Mouse (Mus musculus): ENCODE measurements at regions not wholly inside any gene's neighbourhood (a gene's known extent, or its start where the extent isn't known, plus 50 kb on each side); places are given as distances from the start of the nearest gene placed in this dataset.
"Not testable (repeated sequence)": the region's sequence is repeated elsewhere in the genome, so short reads cannot be mapped to it uniquely, and the experiment has no call there.

DNA sequence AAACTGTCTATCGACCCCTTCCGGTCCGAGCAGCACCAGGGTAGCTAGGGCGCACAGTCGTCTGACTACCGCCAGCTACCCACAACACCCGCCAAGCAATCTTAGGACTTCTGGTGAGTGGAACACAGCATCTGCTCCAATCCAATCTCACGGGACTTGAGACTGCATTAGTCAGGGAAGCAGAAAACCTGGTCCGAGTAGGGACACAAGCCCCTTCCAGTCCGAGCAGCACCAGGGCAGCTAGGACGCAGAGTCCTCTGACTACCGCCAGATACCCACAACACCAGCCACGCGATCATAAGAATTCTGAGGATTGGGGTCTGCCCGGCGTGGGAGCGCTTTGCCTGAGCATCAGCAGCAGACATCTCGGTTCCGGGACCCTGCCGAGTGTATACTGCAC is 79.6 kb downstream of the Gm10715 start:
- not testable (repeated sequence) for DNase-seq

DNA sequence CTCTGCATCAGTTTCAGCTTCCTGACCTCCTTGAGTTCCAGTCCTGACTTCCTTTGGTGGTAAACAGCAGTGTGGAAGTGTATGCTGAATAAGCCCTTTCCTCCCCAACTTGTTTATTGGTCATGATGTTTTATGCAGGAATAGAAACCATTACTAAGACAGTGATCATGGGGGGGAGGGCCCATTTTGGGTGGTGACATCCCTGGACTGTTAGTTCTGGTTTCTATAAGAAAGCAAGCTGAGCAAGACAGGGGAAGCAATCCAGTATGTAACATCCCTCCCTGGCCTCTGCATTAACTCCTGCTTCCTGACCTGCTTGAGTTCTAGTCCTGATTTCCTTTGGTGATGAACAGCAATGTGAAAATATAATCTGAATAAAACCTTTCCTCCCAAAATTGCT is 124.5 kb downstream of the Gm10715 start:
- no peak for DNase-seq

DNA sequence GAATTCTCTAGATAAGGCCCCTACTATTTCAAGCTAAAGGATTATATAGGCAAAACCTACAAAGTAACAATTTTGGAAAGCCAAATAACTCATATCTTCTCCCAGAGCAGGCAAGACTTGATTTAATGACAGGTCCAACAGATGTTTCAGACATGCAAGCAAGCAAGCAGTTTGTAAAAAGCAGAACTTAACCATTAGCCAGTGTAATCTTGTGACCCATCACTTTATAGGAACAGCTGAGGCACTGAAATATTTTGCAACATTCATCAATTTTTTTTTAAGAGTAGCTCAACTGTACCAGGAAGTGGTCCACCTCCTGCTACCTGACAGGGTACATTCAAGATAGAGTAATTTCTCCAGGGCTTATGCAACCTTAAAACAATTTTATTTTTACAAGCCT is 147.7 kb downstream of the Gm10715 start:
- no peak for DNase-seq

DNA sequence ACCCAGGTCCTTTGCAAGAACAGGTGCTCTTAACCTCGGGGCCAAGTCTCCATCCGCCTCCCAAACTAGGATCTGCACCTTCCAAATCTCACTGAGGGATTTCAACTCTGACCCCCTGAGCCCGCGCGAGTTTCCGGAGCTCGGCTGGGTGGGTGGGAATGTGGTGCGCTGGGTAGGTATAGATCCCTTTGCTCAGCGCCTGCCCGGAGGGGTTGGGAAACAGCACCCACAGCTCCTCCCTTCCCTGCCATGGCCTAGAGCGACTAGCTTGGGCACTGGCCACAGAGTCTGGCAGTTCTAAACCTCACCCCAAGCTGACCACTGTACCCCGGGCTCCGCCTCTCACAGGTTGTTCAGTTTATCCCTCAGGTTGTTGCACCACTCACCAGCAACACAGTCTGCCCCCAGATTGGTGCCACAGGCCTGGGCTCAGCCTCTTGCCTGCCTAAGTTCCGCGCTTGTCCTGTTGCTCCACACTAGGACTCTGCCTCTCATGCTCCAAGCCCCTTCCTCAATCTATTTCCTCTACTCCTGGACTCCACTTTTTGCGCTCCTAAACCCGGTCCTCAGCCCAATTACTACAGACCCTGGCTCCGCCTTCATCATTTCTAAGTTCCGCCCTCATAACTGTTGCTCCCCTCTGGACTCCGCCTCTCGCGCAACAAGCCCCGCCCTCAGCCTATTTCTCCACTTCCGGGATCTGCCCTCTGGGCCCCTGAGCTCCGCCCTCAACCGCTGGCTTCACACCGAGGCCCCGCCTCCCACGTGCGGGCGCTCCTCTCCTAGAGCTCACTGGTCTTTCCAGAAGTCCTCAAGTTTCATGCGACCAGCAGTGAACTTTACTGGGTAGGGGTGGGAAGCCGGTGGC is 135.6 kb upstream of the Alkbh8 start:
- DNase-seq = peak; percentile 73

DNA sequence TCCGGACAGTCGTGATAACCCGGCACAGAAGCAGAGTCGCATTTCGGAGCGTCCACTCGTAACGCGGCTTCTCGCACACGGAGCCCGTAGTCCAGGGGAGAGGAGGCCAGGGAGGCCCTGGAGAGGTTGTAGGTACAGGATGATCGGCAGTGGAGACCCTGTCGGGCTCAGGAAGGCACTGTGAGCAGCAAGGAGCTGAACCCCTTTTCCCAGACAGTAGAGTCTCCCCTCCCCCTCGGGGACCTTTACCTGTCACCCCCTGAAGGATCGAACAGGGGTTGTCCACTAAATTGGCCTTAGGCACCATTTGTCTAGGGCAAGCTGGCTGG is 135.0 kb upstream of the Alkbh8 start:
- DNase-seq = not testable (repeated sequence)

DNA sequence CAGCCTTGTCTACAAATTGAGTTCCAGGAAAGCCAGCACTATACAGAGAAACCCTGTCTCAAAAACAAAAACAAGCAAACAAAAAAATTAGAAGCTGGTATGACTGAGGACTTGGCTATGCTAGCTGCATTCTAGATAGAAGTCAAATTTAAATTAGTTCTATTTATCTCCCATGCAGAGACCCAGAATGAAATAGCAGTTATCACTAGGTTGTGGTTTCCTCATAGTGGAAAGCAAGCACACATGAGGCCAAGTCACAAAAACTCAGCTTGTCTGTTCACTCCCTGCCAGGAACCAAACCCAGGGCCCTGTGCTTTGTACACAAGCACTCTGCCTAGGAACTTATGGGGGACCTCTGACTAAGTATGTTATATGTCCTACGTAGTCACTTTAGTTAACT is 126.8 kb upstream of the Alkbh8 start:
- DNase-seq = not testable (repeated sequence)

DNA sequence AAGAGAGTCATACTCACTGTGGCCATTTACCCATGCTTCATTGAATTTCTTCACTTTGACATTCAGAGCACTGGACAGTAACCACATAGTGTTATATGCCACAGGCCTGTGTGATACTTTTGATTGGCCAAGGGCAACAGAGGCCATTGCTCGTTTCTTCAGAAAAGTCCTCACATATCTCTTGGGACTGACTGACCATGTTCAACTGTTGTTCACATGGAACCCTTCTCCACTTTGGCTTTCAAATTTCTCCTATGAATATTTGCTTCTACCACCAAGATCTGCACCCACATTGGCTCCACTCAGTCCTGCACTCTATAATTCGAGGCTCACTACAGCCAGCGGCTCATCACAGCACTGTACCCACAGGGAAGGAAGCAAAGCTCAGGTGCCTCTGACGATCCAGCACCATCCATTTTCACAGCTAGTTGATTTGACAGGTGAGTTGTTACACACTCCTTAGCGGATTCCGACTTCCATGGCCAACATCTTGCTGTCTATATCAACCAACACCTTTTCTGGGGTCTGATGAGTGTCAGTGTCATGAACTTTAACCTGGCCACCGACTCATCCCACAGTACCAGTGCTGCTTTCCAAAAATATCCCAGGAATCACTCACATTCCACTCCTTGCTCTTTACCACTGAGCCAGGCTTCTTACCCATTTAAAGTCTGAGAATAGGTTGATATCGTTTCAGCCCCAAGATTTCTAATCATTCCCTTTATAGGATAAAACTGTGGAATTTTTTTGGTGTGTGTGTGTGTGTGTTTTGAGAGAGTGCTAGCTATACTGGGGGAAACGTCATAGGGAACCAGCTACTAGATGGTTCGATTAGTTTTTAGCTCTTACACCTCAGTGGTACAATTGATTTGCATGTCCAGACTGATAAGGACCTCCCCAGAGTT is 76.3 kb upstream of the Alkbh8 start:
- peak; percentile 94 for DNase-seq

DNA sequence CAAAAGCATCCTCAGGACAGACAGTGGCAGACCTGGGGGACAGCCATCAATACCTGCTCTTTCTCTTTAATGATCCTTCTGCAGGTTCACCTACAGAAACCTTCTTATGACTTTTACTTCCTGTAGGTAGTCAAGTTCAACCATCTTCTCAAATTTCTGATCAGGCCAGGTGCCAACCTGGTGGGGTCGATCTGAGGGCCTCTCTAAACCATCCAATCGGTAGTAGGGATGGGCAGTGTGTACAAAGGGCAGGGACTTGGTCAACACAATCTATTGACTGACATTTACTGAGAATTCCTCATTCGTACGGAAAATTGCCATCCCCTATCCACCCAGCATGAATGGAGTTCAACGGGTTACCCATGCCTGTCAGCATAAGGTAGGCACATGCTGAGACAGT is 74.8 kb upstream of the Alkbh8 start:
- DNase-seq = no peak

DNA sequence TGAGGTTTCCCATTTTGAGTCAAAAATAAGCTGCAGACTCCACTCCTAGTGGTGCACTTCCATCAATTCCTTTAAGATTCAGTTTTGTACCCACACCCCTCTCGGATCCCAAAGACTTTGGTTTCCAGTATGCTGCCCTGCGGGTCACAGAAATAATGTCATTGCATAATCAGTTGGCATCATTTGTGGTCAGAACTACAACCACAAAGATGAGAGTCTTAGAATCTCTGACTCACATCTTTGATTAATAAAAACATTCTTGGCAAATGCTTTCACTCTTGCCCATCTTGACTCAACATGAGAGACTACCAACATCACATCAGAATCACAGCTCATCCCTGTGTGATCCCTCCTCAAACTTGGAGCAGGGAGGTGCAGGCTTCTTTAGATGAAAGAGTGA is 74.1 kb upstream of the Alkbh8 start:
- DNase-seq = no peak

DNA sequence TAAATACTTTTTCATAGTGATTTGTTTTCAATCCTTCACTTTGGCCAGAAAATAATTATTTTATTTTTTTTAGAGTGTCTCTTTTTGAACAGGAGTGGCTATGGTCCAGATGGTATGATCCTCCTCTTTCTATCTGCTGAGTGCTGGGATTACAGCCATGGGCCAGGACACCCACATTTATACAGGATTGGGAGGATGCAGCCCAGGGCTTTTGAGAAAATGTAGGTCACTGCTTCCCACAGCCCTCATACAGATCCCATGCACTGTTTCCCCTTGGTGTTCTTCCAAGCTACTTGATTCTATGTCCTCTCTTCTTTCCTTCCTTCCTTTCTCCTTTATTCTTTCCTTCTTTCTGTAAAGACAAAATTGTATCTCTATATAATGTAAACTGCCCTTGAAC is 70.5 kb upstream of the Alkbh8 start:
- DNase-seq = no peak

DNA sequence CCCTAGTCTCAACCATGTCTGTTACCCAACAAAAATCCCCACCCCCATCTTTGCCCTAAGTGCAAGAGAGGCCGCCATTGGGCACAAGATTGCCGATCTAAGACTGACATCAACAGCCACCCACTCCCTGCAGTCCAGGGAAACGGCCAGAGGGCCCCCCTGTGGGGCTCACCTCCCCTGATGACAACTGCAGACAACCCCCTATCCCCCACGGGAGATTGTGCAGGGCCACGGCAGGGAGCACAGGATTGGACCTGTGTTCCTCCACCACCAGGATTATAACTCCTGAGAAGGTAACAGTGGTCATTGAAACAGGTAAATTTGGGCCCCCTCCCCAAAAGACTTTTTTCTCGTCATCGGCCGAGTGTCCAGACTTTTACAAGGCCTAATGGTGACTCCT is 54.4 kb upstream of the Alkbh8 start:
- DNase-seq = not testable (repeated sequence)

DNA sequence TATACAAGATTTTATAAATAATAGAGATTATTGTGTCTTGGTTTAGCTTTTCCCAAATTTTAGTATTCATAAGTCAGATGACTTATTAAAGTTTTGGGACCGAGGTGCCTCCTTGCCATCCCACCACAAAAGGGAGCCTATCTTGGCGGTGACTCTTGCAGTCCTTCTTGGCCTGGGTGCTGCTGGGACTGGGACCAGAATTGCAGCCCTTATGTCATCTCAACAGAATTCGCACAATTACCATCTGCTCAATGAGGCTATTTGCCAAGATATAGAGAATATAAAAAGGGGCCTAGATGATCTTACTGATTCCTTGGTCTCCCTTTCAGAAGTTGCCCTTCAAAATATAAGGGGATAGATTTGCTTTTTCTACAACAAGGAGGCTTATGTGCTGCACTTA is 53.0 kb upstream of the Alkbh8 start:
- DNase-seq = not testable (repeated sequence)

DNA sequence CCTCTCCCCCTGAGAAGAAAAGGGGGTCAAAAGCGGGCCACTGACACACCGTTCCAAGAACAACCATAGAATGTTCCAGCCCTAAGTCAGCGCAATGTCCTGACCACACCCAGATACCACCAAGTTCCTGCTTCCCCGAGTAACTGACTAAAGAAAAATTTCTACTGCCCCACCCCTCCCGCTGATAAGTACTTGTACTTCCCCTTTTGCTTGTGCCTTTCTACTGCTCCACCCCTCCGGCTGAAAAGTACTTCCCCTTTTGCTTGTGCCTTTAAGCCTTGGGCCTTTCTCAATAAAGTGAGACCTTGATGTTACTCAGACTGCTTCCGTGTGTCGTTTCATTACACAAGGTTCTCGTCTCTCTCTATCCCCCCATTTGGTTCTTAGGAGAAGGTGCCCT is 51.6 kb upstream of the Alkbh8 start:
- DNase-seq = not testable (repeated sequence)
